Mouse (Mus musculus): ENCODE measurements around the gene Rxrg. TPM values are rescaled to one million over a fixed set of nuclear protein-coding genes. Genes with fewer than 3 reads are reported as not detected.
A peak's percentile ranks its signal among the peaks of the same experiment; 100 is the strongest.

Rxrg gene
- total RNA-seq, 2 experiments from 2014 or later = 25.8 to 28.4 TPM

DNA sequence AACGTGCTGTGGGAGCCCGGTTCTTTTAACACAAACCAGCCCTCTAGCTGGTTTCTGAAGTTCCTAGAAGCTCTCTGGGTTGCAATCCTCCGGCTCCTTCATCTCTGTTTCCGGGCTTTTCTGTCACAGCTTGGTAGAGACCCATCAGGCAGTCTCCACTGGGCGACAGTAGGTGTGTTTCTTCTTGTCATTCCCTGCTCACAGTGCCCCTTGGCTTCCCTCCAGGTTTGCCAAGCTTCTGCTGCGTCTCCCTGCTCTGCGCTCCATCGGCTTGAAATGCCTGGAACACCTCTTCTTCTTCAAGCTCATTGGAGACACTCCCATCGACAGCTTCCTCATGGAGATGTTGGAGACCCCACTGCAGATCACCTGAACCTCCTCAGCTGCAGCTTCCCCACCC, 40.7 kb downstream of the Rxrg start:
- intact Hi-C loops (cut with DNase I) = loop anchor here (5.0 kb wide), 1 partner anchor 67 kb away; no protein-coding TSS in a partner anchor
- no peak for DNase-seq

DNA sequence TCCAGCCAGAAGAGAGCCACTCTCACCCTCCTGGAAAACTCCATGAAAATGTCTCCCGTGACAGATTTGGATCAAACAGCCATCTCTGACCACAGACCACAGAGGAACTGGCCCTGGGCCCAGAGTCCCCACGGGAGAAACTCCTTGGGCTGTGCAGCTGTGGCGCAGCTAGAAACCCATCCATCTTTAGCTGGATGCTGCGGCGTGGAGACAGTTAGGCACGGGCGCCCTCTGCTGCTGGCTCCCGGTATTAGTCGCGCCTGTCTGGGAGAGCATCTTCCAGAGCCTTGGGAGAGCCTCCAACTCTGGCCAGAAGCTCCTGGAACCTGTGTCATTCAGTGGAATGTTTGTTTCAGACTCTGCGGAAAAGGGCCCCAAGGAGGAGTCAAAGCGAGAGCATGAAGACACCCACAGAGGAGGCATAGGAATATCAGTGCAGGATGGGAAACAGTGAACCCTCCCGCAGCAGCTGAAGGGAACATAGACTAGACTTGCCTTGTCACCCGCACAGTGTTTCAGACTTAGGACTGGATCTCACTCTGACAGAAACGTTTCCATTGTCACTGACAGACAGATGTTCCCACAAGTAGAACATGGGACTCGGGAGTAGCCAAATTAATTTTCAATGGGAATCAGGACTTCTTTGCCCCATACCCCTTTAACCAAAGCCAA, 46.8 kb downstream of the Rxrg start:
- intact Hi-C loops (cut with DNase I) = loop anchor here (2.0 kb wide), 1 partner anchor 230 kb away; no protein-coding TSS in a partner anchor
- peak; percentile 89 to 95 for DNase-seq

DNA sequence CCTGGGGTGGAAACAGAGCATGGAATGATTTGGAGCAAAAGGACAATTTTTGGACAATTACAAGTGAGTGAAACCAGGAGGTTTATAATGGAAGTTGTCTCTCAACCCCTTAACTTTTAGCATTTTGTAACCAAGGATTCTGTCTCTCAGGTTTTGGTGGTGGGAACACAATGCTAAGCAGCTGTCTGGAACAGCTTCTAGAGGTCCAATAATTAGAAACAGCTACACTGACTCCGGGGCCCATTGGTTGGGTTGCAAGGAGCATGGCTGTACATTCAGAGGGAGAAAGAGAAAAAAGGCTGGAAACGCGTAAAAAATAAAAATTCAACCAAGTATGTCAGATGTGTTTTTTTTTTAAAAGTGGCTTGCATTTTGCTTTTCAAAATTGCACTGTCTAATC, 50.5 kb downstream of the Rxrg start:
- DNase-seq = no peak
- intact Hi-C loops (cut with DNase I) = no loop called here

DNA sequence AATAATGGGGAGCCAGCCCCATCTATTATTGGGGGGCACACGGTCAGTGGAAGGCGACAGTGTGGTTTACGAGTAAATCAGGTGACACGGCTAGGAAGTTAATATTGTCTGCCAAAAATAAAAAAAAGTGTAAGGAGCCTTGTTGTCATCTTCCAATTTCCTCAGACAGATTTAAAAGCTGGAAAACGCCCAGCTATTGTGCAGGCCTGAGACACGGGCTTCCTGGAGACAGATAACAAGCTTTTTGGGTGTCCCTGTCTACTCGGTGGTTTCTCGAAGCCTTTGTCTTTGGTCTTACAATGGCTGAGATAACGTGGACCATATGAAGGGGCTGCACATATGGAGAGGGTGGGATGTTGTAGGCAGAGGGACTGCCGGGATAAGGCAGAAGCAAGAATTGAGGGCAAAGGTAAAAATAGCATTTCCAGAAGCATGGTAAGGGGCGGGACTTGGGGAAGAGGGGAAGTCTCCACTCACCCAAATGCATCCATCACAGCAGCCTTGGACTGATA, 51.0 kb downstream of the Rxrg start:
- intact Hi-C loops (cut with DNase I) = no loop called here
- peak; percentile 24 to 43 for DNase-seq

DNA sequence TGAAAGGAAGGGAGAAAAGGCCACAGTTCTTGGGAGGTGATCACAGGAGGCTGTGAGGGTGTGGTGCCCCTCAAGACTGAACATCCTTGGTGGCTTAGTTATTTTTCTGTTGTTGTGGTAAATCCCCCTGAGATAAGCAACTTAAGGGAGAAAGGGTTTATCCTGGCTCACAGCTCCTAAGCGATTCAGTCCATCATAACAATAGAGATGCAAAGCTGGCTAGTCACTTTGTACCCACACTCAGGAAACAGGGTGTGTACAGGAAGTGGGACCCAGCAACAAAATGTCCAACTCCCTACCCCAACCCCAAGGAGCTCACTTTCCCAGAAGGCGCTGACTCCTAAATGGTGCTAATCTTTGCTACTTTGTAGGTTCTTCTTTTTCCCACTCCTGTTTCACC, 54.2 kb downstream of the Rxrg start:
- DNase-seq = no peak
- intact Hi-C loops (cut with DNase I) = no loop called here

DNA sequence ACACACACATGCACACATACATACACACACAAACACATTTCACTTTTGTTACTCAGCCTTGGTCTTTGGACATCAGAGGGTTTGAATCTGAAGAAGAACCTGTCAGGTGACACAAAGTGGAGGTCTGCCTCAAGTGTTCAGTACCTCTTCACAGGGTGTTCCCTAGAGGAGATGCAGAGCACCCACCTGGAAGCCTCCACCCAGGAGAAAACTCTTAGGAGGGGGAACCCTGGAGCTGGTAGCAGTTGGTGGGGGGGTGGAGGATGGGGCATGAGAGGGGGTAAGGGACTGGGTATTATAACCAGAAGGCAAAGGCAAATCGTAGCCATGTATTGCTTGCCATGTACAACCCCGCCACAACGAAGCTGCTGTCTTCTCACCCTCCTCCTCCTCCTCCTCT, 60.9 kb downstream of the Rxrg start:
- intact Hi-C loops (cut with DNase I) = no loop called here
- no peak for DNase-seq

DNA sequence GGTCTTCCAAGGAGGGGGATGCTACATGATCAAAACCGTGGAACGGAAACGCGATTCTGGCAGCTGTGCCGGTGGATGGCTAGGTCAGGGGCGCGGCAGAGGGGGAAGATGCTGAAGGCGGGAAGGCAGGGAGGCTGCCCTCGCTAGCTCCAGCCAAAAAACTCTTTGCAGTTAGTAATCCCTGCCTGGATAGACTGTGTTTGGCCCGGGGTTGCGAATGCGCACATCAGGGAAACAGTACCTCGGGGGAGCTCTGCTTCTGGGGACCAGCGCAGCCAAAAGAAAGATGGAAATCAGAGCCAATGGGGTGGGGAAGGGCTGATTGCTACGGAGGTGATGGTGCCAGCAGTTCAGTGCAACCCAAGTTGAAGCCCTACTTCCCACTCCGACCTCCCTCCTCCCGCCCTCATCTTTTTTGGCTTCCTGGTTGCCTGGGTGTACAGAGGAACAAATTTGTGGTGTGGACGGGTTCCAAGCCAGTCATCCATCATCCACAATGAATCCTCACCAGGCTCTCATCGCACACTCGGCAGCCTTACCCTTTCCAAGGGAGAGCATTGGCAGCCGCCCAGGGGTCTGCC, 62.4 kb downstream of the Rxrg start:
- intact Hi-C loops (cut with DNase I) = loop anchor here (10.0 kb wide), 1 partner anchor 916 kb away; no protein-coding TSS in a partner anchor
- DNase-seq = peak; percentile 45 to 55

DNA sequence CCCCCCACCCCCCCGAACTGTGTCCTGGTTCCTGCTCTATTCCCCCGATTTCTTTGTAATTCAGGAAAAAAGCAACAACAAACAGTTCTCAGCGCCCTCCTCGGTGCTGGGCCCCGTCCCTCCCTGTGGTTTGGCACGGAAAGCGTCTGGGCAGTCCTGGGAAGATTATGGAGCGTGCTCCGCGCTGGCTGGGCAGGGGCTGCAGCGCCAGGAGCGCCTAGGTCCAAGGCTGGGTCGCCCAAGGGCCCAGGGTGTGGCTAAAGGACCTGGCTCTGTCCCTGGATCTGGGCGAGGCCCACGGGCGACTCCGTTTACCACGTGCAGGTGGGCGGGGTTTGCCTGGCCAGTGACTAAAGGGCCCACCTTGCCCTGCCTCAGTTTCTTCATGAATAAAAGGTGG, 62.9 kb downstream of the Rxrg start:
- peak; percentile 12 to 38 for DNase-seq
- intact Hi-C loops (cut with DNase I) = loop anchor here (10.0 kb wide), 1 partner anchor 916 kb away; no protein-coding TSS in a partner anchor

DNA sequence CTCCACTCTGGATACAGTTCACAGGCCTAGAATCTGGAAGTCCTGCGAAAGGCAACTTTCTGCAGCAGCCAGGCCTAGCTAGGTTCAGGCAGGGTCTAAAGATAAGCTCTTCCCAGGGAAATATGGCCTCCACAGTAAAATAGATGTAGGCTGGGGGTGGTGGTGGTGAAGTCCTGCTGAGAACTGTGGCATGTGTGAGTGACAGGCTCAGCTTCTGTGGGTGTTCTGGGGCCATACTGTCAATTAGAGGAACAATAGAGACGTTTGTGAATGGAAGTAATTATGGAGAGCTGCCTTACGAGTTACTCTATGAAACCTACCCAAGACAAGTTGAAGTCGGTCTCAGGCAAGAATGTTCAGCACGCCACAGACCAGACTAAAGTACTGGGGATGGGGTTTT, 65.0 kb downstream of the Rxrg start:
- no peak for DNase-seq
- intact Hi-C loops (cut with DNase I) = loop anchor here (10.0 kb wide), 1 partner anchor 918 kb away; no protein-coding TSS in a partner anchor

DNA sequence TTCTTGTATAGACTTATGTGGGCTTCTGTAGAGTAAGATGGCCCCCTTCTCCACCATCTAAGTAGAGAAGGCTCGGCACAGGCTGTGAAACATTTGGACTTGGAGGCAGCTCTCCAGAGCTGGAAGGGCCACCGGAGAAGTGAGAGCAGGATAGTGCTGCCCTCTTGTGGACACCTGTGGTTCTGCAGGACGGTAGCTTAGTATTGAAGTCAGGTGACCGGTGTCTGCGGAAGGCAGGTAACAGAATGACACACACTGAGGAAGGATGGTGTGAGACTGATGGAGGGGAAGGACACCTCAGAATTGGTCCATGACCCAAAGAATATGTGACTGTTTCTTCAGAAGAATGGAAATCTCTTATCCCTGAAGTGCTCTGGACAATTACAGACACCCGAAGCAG, 71.6 kb downstream of the Rxrg start:
- DNase-seq = peak in 1 of 2 experiments; percentile 67
- intact Hi-C loops (cut with DNase I) = loop anchor here (10.0 kb wide), 1 partner anchor 925 kb away; no protein-coding TSS in a partner anchor

DNA sequence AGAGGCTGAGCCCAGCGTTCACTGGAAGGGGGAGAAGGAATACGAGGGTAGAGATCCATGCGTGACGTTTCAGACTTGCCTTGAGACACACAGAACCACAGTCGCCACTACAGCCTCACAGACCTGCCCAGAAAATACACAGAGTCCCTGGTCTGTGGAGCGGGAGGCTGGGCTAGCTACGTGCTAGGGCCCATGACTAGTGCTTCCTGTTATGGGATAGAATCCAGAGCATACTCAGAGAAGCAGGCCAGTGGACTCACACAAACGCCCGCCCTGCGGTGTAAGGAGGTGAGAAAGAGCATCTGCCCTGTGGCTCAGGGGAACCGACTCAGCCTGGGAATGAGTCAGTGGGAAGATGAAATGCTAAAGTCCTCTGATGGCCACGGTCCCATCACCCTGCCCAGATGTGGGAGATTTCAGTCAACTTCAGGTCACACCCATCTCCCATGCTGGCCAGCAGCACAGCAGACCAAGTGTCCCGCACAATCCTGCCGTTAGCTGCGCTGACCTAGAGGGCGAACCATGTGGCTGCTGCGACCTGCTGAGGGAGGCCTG, 74.3 kb downstream of the Rxrg start:
- intact Hi-C loops (cut with DNase I) = no loop called here
- DNase-seq = no peak

DNA sequence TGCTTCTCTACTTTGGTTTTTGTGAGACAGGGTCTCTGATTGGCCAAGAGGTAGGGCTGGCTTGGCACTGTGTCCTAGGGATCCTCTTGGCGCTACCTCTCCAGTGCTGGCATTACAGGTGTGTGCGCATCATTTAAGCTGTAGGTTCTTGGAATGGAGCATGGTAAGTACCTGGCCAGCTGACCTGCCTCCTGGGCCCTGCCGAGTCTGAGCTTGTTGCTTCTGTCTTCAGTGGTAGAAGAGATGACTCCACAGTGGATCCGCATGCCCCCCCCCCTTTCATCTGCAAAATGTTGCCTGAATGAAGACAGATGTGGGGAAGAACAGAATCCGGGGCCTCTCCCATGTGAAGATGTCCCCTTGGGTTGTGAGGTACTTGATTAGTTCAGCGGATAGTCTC, 80.9 kb downstream of the Rxrg start:
- intact Hi-C loops (cut with DNase I) = no loop called here

DNA sequence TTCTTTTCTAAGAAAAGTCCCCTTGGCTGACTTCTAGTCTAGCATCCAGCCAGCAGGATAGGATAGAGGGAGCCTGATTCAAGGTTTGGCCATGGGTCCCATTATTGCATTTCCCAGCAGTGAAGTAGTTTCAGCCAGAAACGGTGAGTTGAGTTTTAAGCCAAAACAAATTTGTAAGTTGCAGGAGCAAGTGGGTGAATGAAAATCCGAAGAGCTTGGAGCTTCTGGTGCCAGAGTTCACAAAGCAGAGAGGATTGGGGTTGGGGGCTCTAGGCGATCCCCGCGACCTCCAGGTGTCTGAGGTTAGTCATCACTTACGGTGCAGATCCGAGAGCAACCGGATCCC, 89.8 kb downstream of the Rxrg start:
- no peak for DNase-seq
- intact Hi-C loops (cut with DNase I) = no loop called here

More for the DNA sequence above, 80.9 kb downstream of the Rxrg start:
- DNase-seq = no peak

DNA sequence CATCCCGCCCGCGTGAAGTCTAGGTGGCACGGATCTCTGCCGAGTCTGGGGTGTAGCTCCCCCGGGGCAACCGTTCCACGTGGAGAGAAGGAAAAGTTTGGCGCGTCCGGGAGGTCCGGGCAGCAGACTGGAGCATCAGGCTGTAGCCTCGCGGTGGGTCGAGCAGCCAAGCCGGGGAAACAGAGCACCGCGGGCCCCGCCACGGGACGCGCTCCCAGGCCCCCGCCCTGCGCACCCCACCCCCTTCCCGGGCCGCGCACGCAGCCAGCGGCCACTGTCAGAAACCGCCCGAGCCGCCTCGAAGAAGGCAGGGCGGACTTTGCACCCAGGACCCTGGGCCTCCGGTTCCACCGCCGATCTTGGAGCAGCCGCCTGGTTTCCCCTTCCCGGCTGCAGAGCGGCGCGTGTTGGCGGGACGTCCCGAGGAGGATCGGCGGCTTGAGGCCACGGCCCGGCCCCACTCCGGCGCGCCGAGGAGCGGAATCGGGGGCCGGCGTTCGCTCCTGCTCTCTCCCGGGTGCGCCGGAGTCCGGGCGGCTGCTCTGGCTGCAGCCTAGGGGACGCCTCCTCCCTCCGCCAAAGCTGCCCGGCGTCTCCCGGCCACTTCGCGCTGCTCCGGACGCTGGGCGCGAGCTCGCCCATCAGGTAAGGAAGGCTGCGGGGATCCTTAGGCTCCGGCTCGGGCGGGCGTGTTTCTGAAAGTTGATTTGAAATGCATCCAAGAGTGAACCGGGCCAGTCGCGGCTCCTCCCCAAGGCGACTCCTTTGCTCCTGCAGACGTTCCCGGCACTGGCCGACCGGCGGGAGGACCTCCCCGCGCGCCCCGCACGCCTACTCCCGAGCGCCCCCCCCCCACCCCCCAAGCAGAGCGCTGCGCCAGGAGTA, 90.4 kb downstream of the Rxrg start:
- intact Hi-C loops (cut with DNase I) = no loop called here

DNA sequence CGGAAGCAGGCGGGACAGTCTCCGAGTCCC, 90.9 kb downstream of the Rxrg start, which contains the start of gene Lmx1a:
Gene Lmx1a (plus strand): TSS at position 6 of the 30 bp plus-strand sequence.
- intact Hi-C loops (cut with DNase I) = no loop called here
- DNase-seq = no peak

More for the DNA sequence above, 90.4 kb downstream of the Rxrg start:
- peak; percentile 19 to 32 for DNase-seq

Other genes with a start within 250 kb of the Rxrg start
- 10 to 100 TPM; 29.1 to 34.2 TPM for gene Aldh9a1, start 248.4 kb upstream of the Rxrg start, total RNA-seq (2021)
- gene Mgst3, start 204.5 kb upstream of the Rxrg start, total RNA-seq (2021) = 100 to 1,000 TPM; 191 to 207 TPM
- 1 to 10 TPM in 1 of 2 experiments, under 1 TPM in 1; 0.69 to 3.2 TPM for gene Lrrc52, start 131.6 kb upstream of the Rxrg start, total RNA-seq (2021)
- not detected for gene Lmx1a, start 90.9 kb downstream of the Rxrg start, total RNA-seq (2021)

All from heart, postnatal 10 days (tissue).